Comparison of ENCODE assay signal across 9 mouse cellular contexts in genomic region chr11:58927790-58928651, GRCm38 (mm10). TPM values are rescaled to one million over a fixed set of nuclear protein-coding genes. Genes with fewer than 3 reads are reported as not detected.
DNase-seq lines count a peak whose midpoint lies in the region; ATAC-seq and TF ChIP-seq lines count a peak whose summit lies in the region.
"Had no signal": no experiment of that assay in that cellular context is flagged by ENCODE, and none has a peak within 500 bp of the region (broad histone marks: within the 10 kb centered on the region; RNA-seq: fewer than 3 reads in every experiment).

No protein-coding gene starts in this region.

- peak overlapping the region; percentile 66 for H3K4me2 ChIP-seq in liver, embryonic 16.5 days (ENCODE audit: low read depth, low read length)

- peak in 1 of 2 experiments; percentile 82; a peak in 2 of 4 replicates for TF ChIP-seq POLR2A in MEL (IDR thresholded peaks at IDR 0.05; ENCODE audit: control insufficient read depth in 1 of 2, insufficient read depth in 1 of 2, low read depth in 1 of 2, low read length in 2 of 2, poor library complexity in 1 of 2)

- peak in 1 of 2 experiments; percentile 3; a peak in 1 of 4 replicates for TF ChIP-seq EP300 in MEL (IDR thresholded peaks at IDR 0.05; ENCODE audit: low read depth in 1 of 2, low read length in 2 of 2)

- TF ChIP-seq CTCF in MEL (IDR thresholded peaks at IDR 0.05 in 2 of 3, conservative IDR thresholded peaks at IDR 0.05 in 1 of 3; ENCODE audit: control insufficient read depth in 1 of 3, insufficient read depth in 1 of 3, low read depth in 2 of 3, low read length in 3 of 3, poor library complexity in 1 of 3, severe bottlenecking in 1 of 3): peak; percentile 65 to 82 (median 74)

- no peaks in the 10 kb centered on the region for H3K9me3 ChIP-seq in MEL (replicated peaks; ENCODE audit: insufficient read depth, low read length)
- no peaks in the 10 kb centered on the region for H3K9me3 ChIP-seq in liver, embryonic 16.5 days (replicated peaks; ENCODE audit: control insufficient read depth, low read length)

- H3K27ac ChIP-seq in MEL (ENCODE audit: control insufficient read depth, low read depth, low read length): peak overlapping the region; percentile 51
- peak overlapping the region; percentile 74 for H3K27ac ChIP-seq in liver, embryonic 16.5 days (ENCODE audit: low read length)

- peak; percentile 76 for ATAC-seq in liver, embryonic 16.5 days (ENCODE audit: low read depth)

- H3K4me1 ChIP-seq in MEL (ENCODE audit: control insufficient read depth in 1 of 2, insufficient read depth in 2 of 2, low read length in 2 of 2): peaks cover 4 to 15% of the 10 kb centered on the region in 2 experiments; a peak in 3 of 4 replicates
- peaks cover 37% of the 10 kb centered on the region for H3K4me1 ChIP-seq in liver, embryonic 16.5 days (ENCODE audit: control insufficient read depth, low read depth, low read length)

- peak overlapping the region; percentile 54 for H3K9ac ChIP-seq in MEL (ENCODE audit: control insufficient read depth, low read depth, low read length, poor library complexity, severe bottlenecking)
- H3K9ac ChIP-seq in liver, embryonic 16.5 days (ENCODE audit: low read depth, low read length): peak overlapping the region; percentile 62

- H3K27me3 ChIP-seq in MEL (ENCODE audit: control insufficient read depth in 1 of 2, insufficient read depth in 2 of 2, low read length in 2 of 2): no peaks in the 10 kb centered on the region
- no peaks in the 10 kb centered on the region for H3K27me3 ChIP-seq in liver, embryonic 16.5 days (ENCODE audit: control insufficient read depth, insufficient read depth, low read depth, low read length)

- 1% methylated on average over 20 of the region's 20 CpGs for WGBS in liver, embryonic 16.5 days (ENCODE audit: insufficient replicate concordance)

- peak; percentile 40 for TF ChIP-seq RAD21 in MEL (IDR thresholded peaks at IDR 0.05; ENCODE audit: low read depth, low read length)

- DNase-seq in 416B (ENCODE audit: low read depth): peak; percentile 98
- DNase-seq in MEL (ENCODE audit: low read depth, low spot score): peak; percentile 93
- peak; percentile 67 to 77 for DNase-seq in cerebellum, postnatal 25 days
- peak; percentile 68 to 78 for DNase-seq in heart, adult 18-20 months
- DNase-seq in kidney, adult 11 months: peak; percentile 55
- peak; percentile 83 for DNase-seq in neural tube, embryonic 10.5 days (ENCODE audit: extremely low spot score, low spot score)
- peak; percentile 71 for DNase-seq in thymus, postnatal 10 days (ENCODE audit: low spot score in 2 of 2)

- peak overlapping the region; percentile 62 to 72 for H3K4me3 ChIP-seq in MEL (ENCODE audit: control insufficient read depth in 1 of 2, insufficient read depth in 1 of 2, low read depth in 2 of 2, low read length in 2 of 2)
- H3K4me3 ChIP-seq in liver, embryonic 16.5 days (ENCODE audit: low read depth, low read length): peak overlapping the region; percentile 57

- H3K36me3 ChIP-seq in MEL (ENCODE audit: control insufficient read depth in 1 of 2, insufficient read depth in 2 of 2, low read length in 2 of 2): peaks cover 0 to 13% of the 10 kb centered on the region in 2 experiments; a peak in 2 of 4 replicates
- H3K36me3 ChIP-seq in liver, embryonic 16.5 days (ENCODE audit: control insufficient read depth, insufficient read depth): peaks cover 8% of the 10 kb centered on the region

- peaks cover 1% of the 10 kb centered on the region; the same call in 1 of the 2 replicates for H3K79me2 ChIP-seq in MEL (ENCODE audit: control insufficient read depth, insufficient read depth, low read length, poor library complexity)

TF ChIP-seq in MEL, 35 proteins besides CTCF, POLR2A, EP300 and RAD21:
- TF ChIP-seq ZMIZ1 (IDR thresholded peaks at IDR 0.05; ENCODE audit: low read depth, low read length) (peak; percentile 87), NELFE (IDR thresholded peaks at IDR 0.05; ENCODE audit: low read depth, low read length) (peak; percentile 73), GATA1 (IDR thresholded peaks at IDR 0.05; ENCODE audit: low read depth, low read length) (0 out of 2 replicates have a peak, but pooled peaks have one; percentile 13), POLR2AphosphoS5 (IDR thresholded peaks at IDR 0.05; ENCODE audit: borderline replicate concordance, low read depth, low read length) (peak; percentile 62; the same call in 1 of the 2 replicates), HCFC1 (IDR thresholded peaks at IDR 0.05; ENCODE audit: low read depth, low read length) (0 out of 2 replicates have a peak, but pooled peaks have one; percentile 27), SIN3A (IDR thresholded peaks at IDR 0.05; ENCODE audit: low read length) (peak; percentile 50), TCF12 (IDR thresholded peaks at IDR 0.05; ENCODE audit: low read depth, low read length) (peak; percentile 62), SMC3 (IDR thresholded peaks at IDR 0.05; ENCODE audit: low read depth, low read length) (peak; percentile 49), E2F4 (IDR thresholded peaks at IDR 0.05; ENCODE audit: borderline replicate concordance, low read depth, low read length) (0 out of 2 replicates have a peak, but pooled peaks have one; percentile 24), TBP (IDR thresholded peaks at IDR 0.05; ENCODE audit: low read depth, low read length) (peak; percentile 99), TAL1 (IDR thresholded peaks at IDR 0.05; ENCODE audit: low read length) (no peak), ZC3H11A (IDR thresholded peaks at IDR 0.05; ENCODE audit: low read depth, low read length) (0 out of 2 replicates have a peak, but pooled peaks have one; percentile 4), MAZ (IDR thresholded peaks at IDR 0.05; ENCODE audit: low read depth, low read length) (peak; percentile 42; the same call in 1 of the 2 replicates), RCOR1 (IDR thresholded peaks at IDR 0.05; ENCODE audit: low read depth, low read length) (no peak; the same call in 1 of the 2 replicates), CHD2 (IDR thresholded peaks at IDR 0.05; ENCODE audit: low read length) (peak; percentile 80), MYC (IDR thresholded peaks at IDR 0.05; ENCODE audit: low read depth, low read length) (0 out of 2 replicates have a peak, but pooled peaks have one; percentile 31), POLR2AphosphoS2 (IDR thresholded peaks at IDR 0.05; ENCODE audit: low read length) (peak; percentile 65; the same call in 1 of the 2 replicates), JUND (IDR thresholded peaks at IDR 0.05; ENCODE audit: low read depth, low read length) (0 out of 2 replicates have a peak, but pooled peaks have one; percentile 30), MXI1 (IDR thresholded peaks at IDR 0.05; ENCODE audit: low read depth, low read length) (peak; percentile 58; the same call in 1 of the 2 replicates), ELF1 (IDR thresholded peaks at IDR 0.05; ENCODE audit: low read depth, low read length) (no peak), GABPA (IDR thresholded peaks at IDR 0.05; ENCODE audit: low read depth, low read length) (no peak), BHLHE40 (IDR thresholded peaks at IDR 0.05; ENCODE audit: borderline replicate concordance, low read depth, low read length) (no peak)

RNA-seq across cellular contexts. Expression of gene Btnl10, which starts 10.3 kb away (rescaled TPM):
- 0.62 and 1.7 TPM in 2 replicates for total RNA-seq in MEL (2012; rRNA removed)
- polyA plus RNA-seq in MEL (2012; ENCODE audit: insufficient read depth in 1 of 2, insufficient read length in 2 of 2, low read depth in 1 of 2, low replicate concordance in 2 of 2, missing spikeins in 1 of 2): under 1 TPM in 1 of 2 experiments, not detected in 1; 0.92 TPM
- total RNA-seq in heart, adult 18-20 months (2021): not detected
- 14.1 and 14.3 TPM in 2 replicates for polyA plus RNA-seq in liver, embryonic 16.5 days (2015; fragmentation: Nextera tagmentation; extraction: Ambion mirVana)
- polyA plus RNA-seq: large intestine, adult 2 months had no signal

RNA-seq across cellular contexts. Expression of gene Rnf187, which starts 10.7 kb away (rescaled TPM):
- 282 and 337 TPM in 2 replicates for total RNA-seq in MEL (2012; rRNA removed)
- polyA plus RNA-seq in MEL (2012; ENCODE audit: insufficient read depth in 1 of 2, insufficient read length in 2 of 2, low read depth in 1 of 2, low replicate concordance in 2 of 2, missing spikeins in 1 of 2): 1,000 to 10,000 TPM in 1 of 2 experiments, 100 to 1,000 TPM in 1; 280 to 3,830 TPM
- 100 to 1,000 TPM; 165 to 170 TPM for total RNA-seq in heart, adult 18-20 months (2021)
- 74.5 and 81.7 TPM in 2 replicates for polyA plus RNA-seq in liver, embryonic 16.5 days (2015; fragmentation: Nextera tagmentation; extraction: Ambion mirVana)

RNA-seq across cellular contexts. Expression of gene Hist3h2ba, which starts 20.7 kb away (rescaled TPM):
- total RNA-seq in MEL (2012; rRNA removed): 48.2 and 147 TPM in 2 replicates
- polyA plus RNA-seq in MEL (2012; ENCODE audit: insufficient read depth in 1 of 2, insufficient read length in 2 of 2, low read depth in 1 of 2, low replicate concordance in 2 of 2, missing spikeins in 1 of 2): under 1 TPM in 1 of 2 experiments, not detected in 1; 0.21 TPM
- 1 to 10 TPM; 1.0 to 1.4 TPM for total RNA-seq in heart, adult 18-20 months (2021)
- 17.9 and 22.4 TPM in 2 replicates for polyA plus RNA-seq in liver, embryonic 16.5 days (2015; fragmentation: Nextera tagmentation; extraction: Ambion mirVana)

RNA-seq across cellular contexts. Expression of gene Zfp39, which starts 24.0 kb away (rescaled TPM):
- 5.2 and 6.0 TPM in 2 replicates for total RNA-seq in MEL (2012; rRNA removed)
- polyA plus RNA-seq in MEL (2012; ENCODE audit: insufficient read depth in 1 of 2, insufficient read length in 2 of 2, low read depth in 1 of 2, low replicate concordance in 2 of 2, missing spikeins in 1 of 2): 1 to 10 TPM in 1 of 2 experiments, not detected in 1; 5.1 TPM
- 1 to 10 TPM; 2.6 to 2.7 TPM for total RNA-seq in heart, adult 18-20 months (2021)
- 4.2 and 5.6 TPM in 2 replicates for polyA plus RNA-seq in liver, embryonic 16.5 days (2015; fragmentation: Nextera tagmentation; extraction: Ambion mirVana)

RNA-seq across cellular contexts. Expression of gene Hist3h2a, which starts 26.5 kb away (rescaled TPM):
- 184 and 300 TPM in 2 replicates for total RNA-seq in MEL (2012; rRNA removed)
- polyA plus RNA-seq in MEL (2012; ENCODE audit: insufficient read depth in 1 of 2, insufficient read length in 2 of 2, low read depth in 1 of 2, low replicate concordance in 2 of 2, missing spikeins in 1 of 2): under 1 TPM in 1 of 2 experiments, not detected in 1; 0.42 TPM
- total RNA-seq in heart, adult 18-20 months (2021): 10 to 100 TPM; 13.9 to 17.4 TPM
- polyA plus RNA-seq in liver, embryonic 16.5 days (2015; fragmentation: Nextera tagmentation; extraction: Ambion mirVana): 21.2 and 24.4 TPM in 2 replicates

Comparison
In these comparisons a context has a peak if more than half of its experiments do, and no peak if none do; other contexts are left out.
1. Peak in every context shown above with its lines: DNase-seq, ATAC-seq, H3K4me3 ChIP-seq and H3K27ac ChIP-seq.
2. RNA of gene Hist3h2ba, which starts 20.7 kb away (total RNA-seq): 48.2 to 147 TPM in MEL; 1.0 to 1.4 TPM in heart, adult 18-20 months; every median in the first group is over 10 times any median in the second.